Mouse (Mus musculus) heart, postnatal 4 days (tissue): ENCODE measurements around the gene Akr7a5. TPM values are rescaled to one million over a fixed set of nuclear protein-coding genes. Genes with fewer than 3 reads are reported as not detected.
A peak's percentile ranks its signal among the peaks of the same experiment; 100 is the strongest.

ENCODE experiments used
- DNase-seq: peaks from one replicate; pipeline ENCODE4 v3.0.0; 2021
- total RNA-seq, 2 experiments: library from RNA; stranded (reverse); gene quantifications; 2 replicates each; pipeline ENCODE4 v1.2.3; 2021

Gene Akr7a5
- total RNA-seq, 2 experiments from 2014 or later, result 28.4 to 32.9 TPM

DNA sequence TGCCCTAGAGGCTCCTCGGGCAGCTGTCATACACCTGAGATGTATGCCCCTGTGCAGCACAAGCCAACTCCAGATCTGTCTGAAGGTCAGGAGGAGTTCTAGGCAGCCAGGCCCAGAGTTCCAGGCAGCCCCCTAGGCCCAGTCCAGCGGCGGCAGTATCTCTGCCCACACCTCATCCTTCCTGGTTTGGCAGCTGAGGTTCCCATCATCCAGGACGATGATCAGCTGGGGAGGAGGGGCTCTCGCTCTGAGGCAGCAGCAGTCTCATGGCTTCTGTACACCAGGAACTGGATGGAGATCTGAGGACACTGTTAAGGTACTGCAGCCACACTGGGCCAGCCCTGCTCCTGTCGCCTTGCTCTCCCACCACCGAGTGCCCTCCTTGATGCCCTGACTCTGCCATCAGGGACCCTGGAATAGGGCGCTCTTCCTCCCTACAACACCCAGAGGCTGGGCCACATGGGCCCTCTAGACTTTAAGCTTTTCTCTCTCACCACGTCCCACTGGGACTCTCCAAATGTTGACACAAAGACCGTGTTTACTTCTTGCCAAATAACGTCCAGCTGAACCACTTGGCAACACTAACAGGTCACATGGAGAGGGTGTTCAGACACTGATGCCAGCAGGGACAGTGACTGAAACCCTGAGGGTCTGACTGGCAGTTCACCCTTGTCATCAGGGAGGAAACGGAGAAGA is 11.7 kb upstream of the Akr7a5 start:
- DNase-seq, result no peak

DNA sequence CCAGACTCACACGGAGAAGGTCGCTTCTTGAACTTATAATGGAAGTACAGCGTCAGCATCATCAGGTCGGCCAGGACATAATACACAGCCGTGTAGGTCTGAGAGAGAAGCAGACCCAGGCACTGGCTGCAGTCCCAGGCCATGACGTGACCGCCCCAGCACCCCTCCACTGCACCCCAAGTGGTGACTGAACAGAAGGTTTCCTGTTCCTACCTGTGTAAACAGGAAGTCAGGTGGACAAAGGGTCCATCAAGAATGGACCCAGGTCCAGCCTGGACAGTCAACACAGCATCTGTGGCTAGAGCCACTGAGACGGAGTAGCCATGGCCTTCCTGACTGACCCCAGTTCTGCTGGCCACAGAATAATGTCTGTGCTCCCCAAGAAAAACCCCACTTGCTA is 8.8 kb upstream of the Akr7a5 start:
- no peak for DNase-seq

DNA sequence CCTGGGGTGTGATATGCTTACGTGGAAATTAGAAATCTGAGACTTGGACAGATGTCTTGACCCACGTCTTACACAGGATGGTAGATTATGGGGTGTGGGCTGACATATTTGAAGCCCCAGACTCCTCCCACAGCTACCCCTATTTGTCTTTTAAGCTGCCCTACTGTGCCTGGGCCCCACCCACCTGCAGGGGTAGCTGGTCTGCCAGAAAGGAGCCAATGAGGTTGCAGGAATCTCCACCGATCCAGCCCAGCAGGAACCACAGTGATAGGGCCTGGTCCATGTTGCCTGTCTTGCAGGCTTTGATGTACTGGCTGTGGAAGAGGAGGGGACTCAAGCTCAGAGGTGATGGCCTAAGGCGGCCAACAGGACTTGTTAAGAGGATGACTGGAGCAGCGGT is 8.3 kb upstream of the Akr7a5 start:
- no peak for DNase-seq

DNA sequence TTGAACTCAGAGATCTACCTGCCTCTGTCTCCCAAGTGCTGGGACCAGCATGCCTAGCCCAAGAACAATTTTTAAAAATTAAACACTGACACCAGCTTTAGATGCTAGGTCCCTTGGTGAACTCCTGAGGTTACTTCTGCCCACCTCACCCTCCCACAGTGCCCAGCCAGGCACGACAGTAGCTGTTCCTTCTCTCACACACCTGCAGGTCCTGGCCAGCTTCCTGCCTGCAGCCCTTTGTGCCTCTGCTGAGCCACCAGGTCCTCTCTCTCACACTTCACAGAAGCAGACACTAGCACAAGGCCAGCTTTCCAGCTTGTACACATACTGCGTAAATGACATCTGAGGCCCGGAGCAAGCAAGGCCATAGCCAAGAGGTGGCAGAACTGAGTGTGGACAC is 5.0 kb upstream of the Akr7a5 start:
- DNase-seq, result no peak

DNA sequence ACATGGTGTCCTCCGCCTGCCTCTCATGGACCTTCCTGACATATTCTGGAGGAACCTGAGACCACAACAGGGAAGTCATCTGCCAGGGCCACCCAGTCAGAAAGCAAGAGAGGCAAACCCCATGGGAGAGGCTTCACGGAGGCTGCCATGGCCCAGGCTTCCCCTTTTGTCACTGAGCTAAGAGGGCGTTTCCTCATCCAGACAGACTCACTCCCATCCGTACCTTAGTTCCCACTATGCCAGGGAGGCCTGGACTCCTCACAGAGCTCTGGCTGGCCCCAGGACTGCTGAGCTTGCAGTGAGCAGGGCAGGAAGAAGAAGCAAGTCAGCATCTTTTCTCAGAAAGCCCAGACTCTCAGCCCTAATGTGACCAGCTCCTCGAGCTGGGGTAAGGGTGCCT is 2.6 kb upstream of the Akr7a5 start:
- DNase-seq, result no peak

DNA sequence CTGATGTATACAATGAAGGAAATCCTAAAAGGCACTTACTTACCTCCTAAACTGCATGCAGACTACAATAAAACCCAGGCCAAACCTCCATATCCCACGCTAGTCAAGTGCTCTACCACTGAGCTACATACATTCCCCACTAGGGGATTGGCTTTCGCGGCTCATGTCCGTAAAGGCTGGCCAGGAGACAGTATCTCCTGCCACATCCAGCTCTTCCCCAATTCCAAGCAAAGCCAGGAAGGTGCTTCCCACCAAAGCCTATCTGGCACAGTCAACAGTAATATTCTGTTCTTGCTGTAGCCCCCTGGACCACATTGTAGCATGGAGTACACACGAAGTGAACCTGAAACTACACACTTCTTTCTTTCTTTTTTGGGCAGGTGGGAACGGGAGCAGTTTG is 893 bp upstream of the Akr7a5 start:
- no peak for DNase-seq

DNA sequence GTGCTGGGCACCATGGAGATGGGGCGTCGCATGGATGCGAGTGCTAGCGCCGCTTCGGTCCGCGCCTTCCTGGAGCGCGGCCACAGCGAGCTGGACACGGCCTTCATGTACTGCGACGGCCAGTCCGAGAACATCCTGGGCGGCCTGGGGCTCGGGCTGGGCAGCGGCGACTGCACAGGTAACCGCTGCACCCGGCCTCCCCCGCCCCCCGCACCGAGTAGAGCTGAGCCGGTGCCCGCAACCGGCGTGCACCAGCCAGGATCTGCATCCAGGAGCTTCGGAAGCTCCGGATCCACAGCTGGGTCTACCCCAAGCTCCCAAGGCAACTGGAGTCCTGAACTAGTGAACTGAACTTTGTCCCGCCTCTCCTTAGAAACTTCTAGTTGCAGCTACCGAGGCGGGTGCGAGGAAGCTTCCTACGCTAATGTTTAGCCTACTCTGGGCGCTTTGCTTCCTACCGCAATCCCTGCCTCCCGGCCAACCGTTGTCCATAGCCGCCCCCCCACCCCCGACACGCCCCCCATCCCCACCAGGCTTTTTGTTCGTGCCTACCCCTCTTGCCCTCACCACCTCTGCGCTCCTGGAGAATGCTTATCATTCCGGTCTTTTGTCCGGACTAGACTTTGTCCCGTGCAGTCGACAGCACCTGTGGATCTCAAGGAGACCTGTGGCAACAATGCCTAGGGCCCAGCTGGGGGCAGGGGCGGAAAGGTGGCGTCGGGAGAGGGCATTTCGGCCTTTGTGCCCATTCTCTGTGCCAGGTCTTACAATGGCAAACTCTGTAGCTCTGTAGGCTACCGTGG is 556 bp downstream of the Akr7a5 start:
- DNase-seq, result no peak

DNA sequence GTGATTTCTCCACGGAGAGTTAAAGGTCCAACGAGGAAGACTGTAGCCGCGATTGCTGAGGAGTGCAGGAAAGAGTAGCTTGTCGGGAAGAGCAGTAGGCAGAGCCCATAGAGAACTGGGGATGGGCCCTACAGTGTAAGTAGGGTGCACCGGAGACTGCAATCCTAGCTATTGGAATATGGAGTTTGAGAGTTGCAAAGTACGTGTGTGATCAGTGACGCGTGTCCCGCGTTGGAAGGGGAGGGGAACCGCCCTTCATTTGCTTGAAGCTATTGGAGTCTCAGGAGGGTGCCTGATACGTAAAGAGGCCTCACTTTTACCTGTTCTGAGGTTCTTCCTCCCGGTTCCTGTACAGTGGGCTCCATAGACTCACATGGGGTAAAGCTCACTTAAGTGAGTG is 1.2 kb downstream of the Akr7a5 start:
- no peak for DNase-seq

DNA sequence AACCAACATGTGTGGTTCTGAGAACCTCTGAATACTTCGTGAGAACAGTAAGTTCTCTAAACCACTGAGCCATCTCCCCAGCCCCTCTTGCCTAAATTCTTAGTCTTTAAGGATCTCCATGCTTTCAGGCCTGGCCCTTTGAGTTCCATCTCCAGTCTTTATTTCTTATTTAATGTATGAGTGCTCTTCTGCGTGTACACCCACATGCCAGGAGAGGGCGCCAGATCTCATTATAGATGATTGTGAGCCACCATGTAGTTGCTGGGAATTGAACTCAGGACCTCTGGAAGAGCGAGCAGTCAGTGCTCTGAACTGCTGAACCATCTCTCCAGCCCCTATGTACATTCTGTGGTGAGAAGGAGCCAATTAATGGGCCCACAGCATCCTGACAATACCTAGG is 2.1 kb downstream of the Akr7a5 start:
- DNase-seq, result peak; percentile 45

DNA sequence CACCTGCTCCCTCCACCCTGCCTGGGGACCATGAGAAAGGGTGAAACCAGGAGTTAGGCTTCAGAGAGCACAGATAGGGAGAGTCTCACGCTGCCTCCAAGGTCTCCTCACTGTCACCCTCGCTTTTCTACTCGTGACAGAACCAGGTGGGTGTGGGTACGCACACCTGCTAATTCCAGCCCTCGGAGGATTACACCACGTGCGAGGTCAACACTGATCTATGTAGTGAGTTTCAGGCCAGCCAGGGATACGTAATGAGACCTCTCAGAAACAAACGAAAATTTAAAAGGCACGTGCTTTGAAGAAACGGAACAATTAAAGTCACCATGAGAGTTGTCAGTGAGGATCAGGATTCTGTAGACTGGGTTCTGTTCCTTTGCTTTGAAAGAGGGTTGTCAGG is 7.9 kb downstream of the Akr7a5 start:
- DNase-seq, result no peak

DNA sequence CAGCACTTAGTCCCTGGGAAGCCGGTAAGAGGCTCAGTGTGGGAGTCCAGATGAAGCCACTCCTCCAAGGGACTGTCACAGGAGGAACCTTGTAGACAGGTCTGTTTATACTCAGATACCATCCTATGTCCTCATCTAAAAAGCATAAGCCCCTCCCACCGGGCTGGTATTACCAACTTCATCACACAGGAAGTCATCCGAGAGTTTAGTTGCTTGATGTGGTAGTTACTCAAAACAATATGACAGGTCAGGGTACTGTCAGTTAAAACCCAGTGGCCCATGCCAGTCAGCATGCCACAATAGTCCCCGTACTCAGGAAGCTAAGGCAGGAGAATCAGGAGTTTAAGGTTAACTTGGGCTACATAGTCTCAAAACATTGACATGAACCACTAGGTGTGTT is 9.2 kb downstream of the Akr7a5 start:
- no peak for DNase-seq

DNA sequence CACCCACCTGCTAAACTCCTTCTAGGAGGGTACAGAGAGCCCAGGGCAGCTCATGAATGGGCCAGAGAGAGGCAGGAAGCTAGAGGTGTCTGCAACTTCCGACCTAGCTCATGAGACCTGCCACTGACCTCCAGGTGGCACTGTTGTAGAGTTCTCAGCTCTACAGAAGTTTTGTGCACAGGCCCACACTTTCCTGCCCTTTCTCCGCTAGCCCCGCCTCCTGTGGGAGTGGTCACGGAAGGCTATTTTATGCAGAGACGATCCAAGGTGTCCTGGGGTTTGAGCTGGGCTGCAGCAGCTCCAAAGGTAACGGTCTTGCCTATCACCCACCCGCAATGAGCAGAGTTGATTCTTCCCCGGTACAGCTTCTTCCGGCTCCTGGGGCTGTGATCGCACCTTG is 20.1 kb downstream of the Akr7a5 start:
- peak; percentile 81 for DNase-seq

DNA sequence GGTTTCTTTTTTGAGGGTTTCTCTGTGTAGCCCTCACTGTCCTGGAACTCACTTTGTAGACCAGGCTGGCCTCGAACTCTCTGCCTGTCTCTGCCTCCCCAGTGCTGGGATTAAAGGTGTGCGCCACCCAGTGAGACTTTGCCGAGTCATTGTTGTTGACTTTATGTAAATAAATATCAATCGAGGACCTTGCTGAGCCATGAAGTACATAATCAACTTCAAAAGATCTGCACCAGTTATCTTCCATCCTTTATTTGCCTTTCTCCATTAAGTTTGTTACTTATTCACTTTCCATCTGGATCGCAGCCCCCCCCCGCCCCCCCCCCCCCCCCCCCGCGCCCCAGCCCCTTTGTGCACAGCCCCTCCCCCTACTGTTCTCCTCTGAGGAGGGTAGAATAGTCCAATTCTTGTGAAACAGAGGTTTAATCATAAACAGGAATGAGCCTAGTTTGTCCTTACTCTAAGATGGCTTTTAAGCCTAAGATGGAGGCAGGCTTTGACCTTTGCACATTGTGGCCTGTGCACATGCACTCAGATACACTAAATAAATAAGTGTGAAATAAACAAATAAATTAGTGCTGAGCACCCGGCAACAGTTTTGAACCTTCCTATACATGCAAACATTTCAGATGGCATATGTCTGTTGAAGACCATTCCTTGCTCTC is 24.2 kb downstream of the Akr7a5 start:
- DNase-seq, result no peak

DNA sequence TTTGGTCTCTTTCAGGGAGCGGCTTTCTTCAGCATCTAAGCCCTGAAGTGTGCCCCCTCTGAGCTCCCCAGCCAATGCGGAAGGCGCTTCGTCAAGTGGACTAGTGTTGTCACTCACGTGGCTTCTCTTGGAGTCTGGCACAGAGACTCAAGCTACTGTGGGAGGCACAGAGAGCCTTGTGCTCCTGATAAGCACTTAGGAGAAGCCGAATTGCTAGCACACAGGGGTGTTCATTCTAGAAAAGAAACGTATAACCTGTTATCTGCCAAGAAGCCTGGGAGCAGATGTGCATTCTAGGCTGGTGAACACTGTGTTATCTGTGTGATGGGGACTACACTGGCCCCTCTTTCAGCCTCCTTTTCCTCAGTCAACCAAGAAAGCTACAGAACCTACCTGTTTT is 25.0 kb downstream of the Akr7a5 start:
- no peak for DNase-seq

DNA sequence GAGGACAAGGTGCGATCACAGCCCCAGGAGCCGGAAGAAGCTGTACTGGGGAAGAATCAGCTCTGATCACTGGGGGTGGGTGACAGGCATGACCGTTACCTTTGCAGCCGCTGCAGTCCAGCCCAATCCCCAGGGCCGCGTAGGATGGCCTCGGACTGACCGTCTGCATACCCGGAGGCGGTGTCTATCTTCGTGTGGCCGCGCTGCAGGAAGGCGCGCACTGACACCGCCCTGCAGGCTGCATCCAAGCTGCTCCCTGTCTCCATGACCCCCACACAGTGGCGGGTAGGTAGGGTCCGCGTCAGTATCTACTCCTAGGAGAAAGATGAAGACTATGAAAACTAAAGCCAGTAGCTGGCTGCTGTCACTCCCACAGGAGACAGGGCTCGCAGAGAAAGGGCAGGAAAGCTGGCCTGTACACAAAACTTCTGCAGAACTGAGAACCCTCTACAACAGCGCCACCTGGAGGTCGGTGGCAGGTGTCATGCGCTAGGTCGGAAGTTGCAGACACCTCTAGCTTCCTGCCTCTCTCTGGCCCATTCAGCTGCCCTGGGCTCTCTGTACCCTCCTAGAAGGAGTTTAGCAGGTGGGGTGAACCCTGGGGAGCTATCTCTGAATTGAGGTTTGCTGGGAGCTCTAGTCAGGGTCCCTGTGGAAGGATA is 26.4 kb downstream of the Akr7a5 start:
- peak; percentile 87 for DNase-seq

DNA sequence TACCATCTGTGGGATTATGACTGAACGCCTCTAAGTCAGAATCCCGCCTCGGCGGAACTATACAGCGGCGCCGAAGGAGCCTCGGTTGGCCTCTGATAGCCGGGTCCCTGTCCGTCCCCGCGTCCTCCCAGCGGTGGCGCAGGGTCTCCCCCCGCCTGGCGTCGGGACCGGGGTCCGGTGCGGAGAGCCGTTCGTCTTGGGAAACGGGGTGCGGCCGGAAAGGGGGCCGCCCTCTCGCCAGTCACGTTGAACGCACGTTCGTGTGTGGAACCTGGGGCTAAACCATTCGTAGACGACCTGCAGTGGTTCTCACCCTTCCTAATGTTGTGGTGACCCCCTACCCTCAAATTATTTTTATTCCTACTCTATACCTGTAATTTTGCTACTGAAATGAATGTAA is 27.6 kb downstream of the Akr7a5 start:
- no peak for DNase-seq

DNA sequence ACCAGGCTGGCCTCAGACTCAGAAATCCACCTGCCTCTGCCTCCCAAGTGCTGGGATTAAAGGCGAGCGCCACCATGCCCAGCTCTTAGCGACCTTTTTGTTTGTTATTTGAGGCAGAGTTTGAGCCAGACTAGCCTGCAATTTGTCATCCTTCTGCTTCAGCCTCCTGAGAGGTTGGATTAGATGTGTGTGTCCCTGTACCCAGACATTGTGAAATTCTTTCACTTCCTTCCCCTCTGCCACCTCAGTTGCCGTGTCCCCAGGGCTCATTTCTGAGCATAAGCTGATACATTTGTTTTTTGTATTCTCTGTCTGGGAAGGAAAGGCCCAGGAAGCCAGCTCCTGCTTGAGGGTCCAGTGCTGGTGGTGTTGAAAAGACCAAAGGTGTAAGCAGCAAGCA is 30.3 kb downstream of the Akr7a5 start:
- no peak for DNase-seq

DNA sequence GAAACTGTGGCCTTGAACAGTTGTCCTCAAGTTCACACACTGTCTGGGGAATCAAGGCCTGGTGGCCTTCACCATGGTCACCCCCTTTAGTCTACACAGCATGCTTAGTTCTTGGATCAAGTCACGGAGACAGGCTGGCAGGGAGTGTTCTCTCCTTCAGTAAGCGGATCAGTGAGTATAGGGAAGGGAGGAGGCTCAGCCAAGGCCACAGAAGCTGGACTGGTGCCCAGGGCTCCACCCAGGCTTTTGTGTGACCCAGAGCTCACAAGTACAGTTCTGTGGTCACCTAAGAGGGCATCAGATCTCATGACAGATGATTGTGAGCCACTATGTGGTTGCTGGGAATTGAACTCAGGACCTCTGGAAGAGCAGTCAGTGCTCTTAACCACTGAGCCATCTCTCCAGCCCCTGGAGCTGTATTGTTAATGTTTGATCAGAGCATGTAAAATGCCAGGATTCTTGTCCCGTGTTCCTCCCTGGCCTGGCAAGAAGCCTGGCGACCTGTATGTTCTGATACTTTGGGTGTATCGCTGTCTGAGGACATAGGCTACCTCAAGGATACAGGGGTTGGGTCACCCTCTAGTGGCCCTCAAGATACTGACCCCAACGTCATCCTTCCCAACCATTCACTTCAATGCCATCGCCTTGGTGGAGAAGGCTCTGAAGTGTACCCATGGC is 31.2 kb downstream of the Akr7a5 start:
- peak; percentile 29 for DNase-seq

DNA sequence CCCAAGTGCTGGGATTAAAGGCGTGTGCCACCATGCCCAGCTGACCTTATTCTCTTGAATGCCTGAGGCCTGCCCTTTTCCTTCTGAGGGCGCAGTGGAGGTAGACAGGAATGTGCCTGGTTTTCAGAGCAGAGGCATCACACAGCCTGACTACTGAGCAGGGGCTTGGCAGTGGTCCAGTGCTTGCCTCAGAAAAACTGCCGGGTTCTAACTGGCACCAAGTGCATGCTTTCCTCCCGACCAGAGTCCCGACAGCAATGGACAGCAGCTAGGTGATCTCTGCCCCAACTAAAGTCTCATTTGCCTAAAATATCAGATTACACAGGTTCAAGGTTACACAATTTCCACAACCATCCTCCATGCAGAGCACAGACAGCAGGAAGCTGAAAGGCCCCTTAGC is 33.2 kb downstream of the Akr7a5 start:
- peak; percentile 32 for DNase-seq

DNA sequence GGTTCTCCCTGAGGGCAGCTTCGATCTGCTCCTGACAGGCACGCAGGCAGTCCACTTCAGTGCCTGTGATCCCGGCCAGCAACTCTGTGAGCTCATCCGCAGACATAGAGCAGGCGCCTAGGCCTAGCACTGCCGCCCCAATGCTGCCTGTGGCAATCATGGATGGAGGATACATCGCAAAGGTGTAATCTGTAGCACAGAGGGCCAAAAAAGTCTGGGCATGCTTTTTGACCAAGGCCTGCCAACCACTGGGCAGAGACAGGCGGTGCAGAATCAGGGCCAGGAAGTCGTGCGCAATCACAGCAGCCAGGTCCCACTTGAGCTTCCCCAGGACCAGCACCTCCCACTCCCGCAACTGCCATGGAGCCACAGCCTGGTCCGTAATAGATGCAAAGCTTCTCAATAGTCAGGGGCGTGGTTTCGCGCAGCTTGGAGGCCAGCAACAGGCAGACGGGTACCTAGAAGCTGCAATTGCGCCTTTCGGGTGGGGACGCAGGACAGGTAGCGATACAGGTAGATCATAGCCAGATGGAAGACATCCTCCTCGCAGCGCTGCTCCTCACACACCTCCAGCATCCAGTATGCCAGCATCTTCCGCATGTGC is 35.0 kb downstream of the Akr7a5 start:
- DNase-seq, result no peak

DNA sequence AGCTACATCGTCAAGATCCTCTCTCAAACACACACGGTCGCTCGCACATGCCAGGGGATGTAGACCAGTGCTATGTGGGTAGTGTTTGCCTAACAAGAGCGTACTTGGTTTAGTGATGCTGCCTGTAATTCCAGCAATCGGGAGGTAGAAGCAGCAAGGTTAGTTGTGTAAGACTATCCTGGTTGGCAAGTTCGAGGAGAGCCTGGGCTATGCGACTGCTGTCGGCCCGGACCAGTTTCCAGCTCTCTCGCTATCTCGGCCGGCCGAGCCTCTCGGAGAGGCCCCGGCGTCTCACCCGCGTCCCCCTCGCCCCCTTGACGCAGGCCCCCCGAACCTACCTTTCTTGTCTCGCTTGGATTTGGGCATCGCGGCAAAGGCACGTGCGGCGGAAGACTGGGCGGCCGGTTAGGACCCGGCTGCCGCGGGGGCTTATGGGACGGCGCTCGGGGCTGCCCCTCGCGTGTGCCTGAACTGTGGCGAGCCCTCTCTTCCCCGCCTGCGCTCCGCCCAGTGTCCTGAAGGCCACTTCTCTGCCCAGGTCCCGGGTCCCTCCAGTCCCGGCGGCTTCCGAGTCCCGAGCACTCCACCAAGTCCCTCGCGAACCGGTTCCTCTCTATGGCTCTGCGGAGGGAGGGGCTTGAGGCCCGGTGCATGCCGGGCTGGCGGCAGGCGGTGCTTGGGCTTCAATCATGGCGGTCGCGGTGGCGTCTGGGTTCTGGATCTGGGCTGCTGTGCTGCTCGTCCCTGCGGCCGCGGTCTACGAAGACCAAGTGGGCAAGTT is 41.6 kb downstream of the Akr7a5 start, which contains the start of the genes Mrto4, Emc1 and Ubr4:
TSS of gene Mrto4 (minus strand) at position 646 of the 781 bp plus-strand sequence.
TSS of gene Emc1 (plus strand) at position 657 of the 781 bp plus-strand sequence.
TSS of gene Ubr4 (plus strand) at position 679 of the 781 bp plus-strand sequence.
- peak; percentile 86 for DNase-seq
